Mouse (Mus musculus): ENCODE results near the gene Urb1. TPM values are rescaled to one million over a fixed set of nuclear protein-coding genes. Genes with fewer than 3 reads are reported as not detected.

Gene Urb1
- polyA plus RNA-seq, 1 experiment from 2014 or later = 10.4 TPM

DNA sequence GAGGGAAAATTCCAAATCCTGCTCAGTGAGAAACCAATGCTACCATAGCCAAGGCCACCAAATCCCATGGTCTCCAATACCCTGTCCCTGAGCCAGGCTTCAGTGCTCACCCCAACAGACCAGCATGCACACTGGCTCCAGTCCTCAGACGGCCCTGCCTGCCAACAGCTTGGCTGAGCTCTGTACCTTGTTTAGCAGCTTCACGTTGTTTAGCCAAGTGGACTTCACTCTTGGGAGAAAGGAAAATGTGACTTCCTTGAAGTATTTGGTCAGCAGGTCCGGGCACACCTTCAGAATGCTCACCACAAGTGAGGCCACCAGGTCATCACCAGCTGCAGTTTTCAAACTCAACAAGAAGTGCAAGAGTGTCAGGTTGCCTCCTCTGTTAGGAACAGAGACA lies 17.7 kb downstream of the Urb1 start:
- H3K4me2 ChIP-seq = no peak overlapping the region
- no peak overlapping the region for H3K9ac ChIP-seq
- no peaks in the 10 kb centered on the region for H3K9me3 ChIP-seq
- H3K27ac ChIP-seq = no peak overlapping the region
- peaks cover 88% of the 10 kb centered on the region for H3K36me3 ChIP-seq
- no peak overlapping the region for H3K4me3 ChIP-seq
- no peaks in the 10 kb centered on the region; the same call in 1 of the 2 replicates for H3K4me1 ChIP-seq
- ATAC-seq (ENCODE audit: insufficient number of reproducible peaks, insufficient read depth, low FRiP score, low TSS enrichment, low read depth) = no peak
- WGBS = 74% methylated on average over 3 of the region's 3 CpGs
- H3K27me3 ChIP-seq = no peaks in the 10 kb centered on the region

- Histone ChIP-seq H3K9ac (no peak overlapping the region), H3K4me2 (no peak overlapping the region), H3K27ac (no peak overlapping the region), H3K36me3 (peaks cover 90% of the 10 kb centered on the region), H3K9me3 (no peaks in the 10 kb centered on the region), H3K4me3 (no peak overlapping the region), H3K27me3 (no peaks in the 10 kb centered on the region), H3K4me1 (no peaks in the 10 kb centered on the region; the same call in 1 of the 2 replicates)
- 66% methylated on average over 5 of the region's 5 CpGs for whole genome bisulfite sequencing
- ATAC-seq (ENCODE audit: insufficient number of reproducible peaks, insufficient read depth, low FRiP score, low TSS enrichment, low read depth) = no peak
Observed at GRCm38 (mm10) chr16:90792066-90792465, 18.1 kb downstream of the Urb1 start.

- ATAC-seq (ENCODE audit: insufficient number of reproducible peaks, insufficient read depth, low FRiP score, low TSS enrichment, low read depth) = no peak
- Histone ChIP-seq H3K9me3 (no peaks in the 10 kb centered on the region), H3K4me2 (no peak overlapping the region), H3K4me3 (no peak overlapping the region), H3K27me3 (no peaks in the 10 kb centered on the region), H3K27ac (no peak overlapping the region), H3K9ac (no peak overlapping the region), H3K36me3 (peaks cover 97% of the 10 kb centered on the region), H3K4me1 (no peaks in the 10 kb centered on the region; the same call in 1 of the 2 replicates)
- WGBS = 87% methylated on average over 6 of the region's 6 CpGs
Observed at GRCm38 (mm10) chr16:90790946-90791345, 19.3 kb downstream of the Urb1 start.

- ATAC-seq (ENCODE audit: insufficient number of reproducible peaks, insufficient read depth, low FRiP score, low TSS enrichment, low read depth) = no peak
- H3K9me3 ChIP-seq = no peaks in the 10 kb centered on the region
- WGBS = 95% methylated on average over 6 of the region's 6 CpGs
- no peak overlapping the region for H3K4me3 ChIP-seq
- H3K4me1 ChIP-seq = no peaks in the 10 kb centered on the region; the same call in 1 of the 2 replicates
- no peaks in the 10 kb centered on the region for H3K27me3 ChIP-seq
- peaks cover 99% of the 10 kb centered on the region for H3K36me3 ChIP-seq
- no peak overlapping the region for H3K9ac ChIP-seq
- no peak overlapping the region for H3K4me2 ChIP-seq
- H3K27ac ChIP-seq = no peak overlapping the region
Observed at GRCm38 (mm10) chr16:90788580-90788979, 21.6 kb downstream of the Urb1 start.

- Histone ChIP-seq H3K4me1 (no peaks in the 10 kb centered on the region), H3K27ac (no peak overlapping the region), H3K4me2 (no peak overlapping the region), H3K4me3 (no peak overlapping the region), H3K36me3 (peaks cover 96% of the 10 kb centered on the region), H3K9ac (no peak overlapping the region), H3K9me3 (no peaks in the 10 kb centered on the region), H3K27me3 (no peaks in the 10 kb centered on the region)
- no peak for ATAC-seq (ENCODE audit: insufficient number of reproducible peaks, insufficient read depth, low FRiP score, low TSS enrichment, low read depth)
- 89% methylated on average over 4 of the region's 4 CpGs for WGBS
Observed at GRCm38 (mm10) chr16:90785257-90785656, 25.0 kb downstream of the Urb1 start.

GRCm38 (mm10) chr16:90783302-90783701 lies 26.9 kb downstream of the Urb1 start:
- H3K4me1 ChIP-seq = no peaks in the 10 kb centered on the region
- H3K27me3 ChIP-seq = no peaks in the 10 kb centered on the region
- no peaks in the 10 kb centered on the region for H3K9me3 ChIP-seq
- no peak overlapping the region for H3K9ac ChIP-seq
- no peak overlapping the region for H3K27ac ChIP-seq
- no peak overlapping the region for H3K4me3 ChIP-seq
- no peak overlapping the region for H3K4me2 ChIP-seq
- no peak for ATAC-seq (ENCODE audit: insufficient number of reproducible peaks, insufficient read depth, low FRiP score, low TSS enrichment, low read depth)
- H3K36me3 ChIP-seq = peaks cover 96% of the 10 kb centered on the region
- 89% methylated on average over 11 of the region's 11 CpGs for WGBS

- ATAC-seq (ENCODE audit: insufficient number of reproducible peaks, insufficient read depth, low FRiP score, low TSS enrichment, low read depth) = no peak; the same call in 1 of the 2 replicates
- no peaks in the 10 kb centered on the region for H3K4me1 ChIP-seq
- 83% methylated on average over 11 of the region's 11 CpGs for WGBS
- no peak overlapping the region for H3K4me2 ChIP-seq
- no peaks in the 10 kb centered on the region for H3K27me3 ChIP-seq
- no peaks in the 10 kb centered on the region for H3K9me3 ChIP-seq
- H3K4me3 ChIP-seq = no peak overlapping the region
- H3K27ac ChIP-seq = no peak overlapping the region
- H3K9ac ChIP-seq = no peak overlapping the region
- peaks cover 96% of the 10 kb centered on the region for H3K36me3 ChIP-seq
Observed at GRCm38 (mm10) chr16:90779783-90780182, 30.4 kb downstream of the Urb1 start.

- WGBS = 89% methylated on average over 10 of the region's 10 CpGs
- Histone ChIP-seq H3K9ac (no peak overlapping the region), H3K36me3 (peaks cover 100% of the 10 kb centered on the region)
Observed at GRCm38 (mm10) chr16:90775946-90776520, 34.2 kb downstream of the Urb1 start.

DNA sequence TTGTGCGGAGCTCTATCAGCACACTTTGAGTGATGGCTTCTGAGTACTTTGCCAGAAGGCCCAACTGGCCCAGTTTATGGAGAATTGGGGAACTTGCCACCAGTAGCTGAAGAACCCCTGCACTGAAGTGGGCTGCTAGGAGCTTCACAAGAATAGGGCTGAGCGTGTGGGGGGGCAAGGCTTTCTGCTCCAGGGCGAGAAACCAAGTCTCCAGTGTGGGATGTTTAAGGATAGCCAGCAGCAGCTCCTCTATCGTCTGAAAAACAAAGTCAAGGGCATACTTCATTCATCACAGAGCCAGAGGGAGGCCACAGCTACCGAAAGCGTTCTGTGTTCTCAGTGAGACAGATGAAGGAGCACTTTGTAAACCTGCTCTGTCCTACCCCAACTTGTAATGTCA lies 35.6 kb downstream of the Urb1 start:
- Histone ChIP-seq H3K36me3 (peaks cover 96% of the 10 kb centered on the region), H3K4me2 (no peak overlapping the region), H3K4me1 (no peaks in the 10 kb centered on the region), H3K9me3 (no peaks in the 10 kb centered on the region), H3K27me3 (no peaks in the 10 kb centered on the region), H3K4me3 (no peak overlapping the region), H3K27ac (no peak overlapping the region), H3K9ac (no peak overlapping the region)
- WGBS = 88% methylated on average over 6 of the region's 6 CpGs
- no peak for ATAC-seq (ENCODE audit: insufficient number of reproducible peaks, insufficient read depth, low FRiP score, low TSS enrichment, low read depth)

More at GRCm38 (mm10) chr16:90775946-90776520, 34.2 kb downstream of the Urb1 start:
- H3K4me1 ChIP-seq = no peaks in the 10 kb centered on the region
- no peaks in the 10 kb centered on the region for H3K9me3 ChIP-seq
- no peak overlapping the region for H3K4me3 ChIP-seq
- H3K4me2 ChIP-seq = no peak overlapping the region
- ATAC-seq (ENCODE audit: insufficient number of reproducible peaks, insufficient read depth, low FRiP score, low TSS enrichment, low read depth) = no peak
- no peaks in the 10 kb centered on the region for H3K27me3 ChIP-seq
- H3K27ac ChIP-seq = no peak overlapping the region

GRCm38 (mm10) chr16:90774216-90774615 lies 36.0 kb downstream of the Urb1 start:
- WGBS = 92% methylated on average over 12 of the region's 12 CpGs
- Histone ChIP-seq H3K27me3 (no peaks in the 10 kb centered on the region), H3K27ac (no peak overlapping the region), H3K4me2 (no peak overlapping the region), H3K4me1 (no peaks in the 10 kb centered on the region), H3K9ac (no peak overlapping the region), H3K9me3 (no peaks in the 10 kb centered on the region), H3K4me3 (no peak overlapping the region), H3K36me3 (peaks cover 96% of the 10 kb centered on the region)
- no peak for ATAC-seq (ENCODE audit: insufficient number of reproducible peaks, insufficient read depth, low FRiP score, low TSS enrichment, low read depth)

- H3K36me3 ChIP-seq = peaks cover 90% of the 10 kb centered on the region
- H3K4me3 ChIP-seq = no peak overlapping the region
- H3K9me3 ChIP-seq = no peaks in the 10 kb centered on the region
- no peak overlapping the region for H3K27ac ChIP-seq
- no peak for ATAC-seq (ENCODE audit: insufficient number of reproducible peaks, insufficient read depth, low FRiP score, low TSS enrichment, low read depth)
- H3K9ac ChIP-seq = no peak overlapping the region
- no peak overlapping the region for H3K4me2 ChIP-seq
- WGBS = 93% methylated on average over 15 of the region's 15 CpGs
- H3K27me3 ChIP-seq = no peaks in the 10 kb centered on the region
- no peaks in the 10 kb centered on the region for H3K4me1 ChIP-seq
Observed at GRCm38 (mm10) chr16:90766919-90767454, 43.2 kb downstream of the Urb1 start.

GRCm38 (mm10) chr16:90765195-90765877 lies 44.9 kb downstream of the Urb1 start:
- no peaks in the 10 kb centered on the region for H3K9me3 ChIP-seq
- 88% methylated on average over 9 of the region's 9 CpGs for WGBS
- no peak overlapping the region for H3K9ac ChIP-seq
- no peaks in the 10 kb centered on the region for H3K4me1 ChIP-seq
- H3K27me3 ChIP-seq = no peaks in the 10 kb centered on the region
- peaks cover 91% of the 10 kb centered on the region for H3K36me3 ChIP-seq
- H3K4me3 ChIP-seq = no peak overlapping the region
- H3K27ac ChIP-seq = no peak overlapping the region
- H3K4me2 ChIP-seq = no peak overlapping the region
- ATAC-seq (ENCODE audit: insufficient number of reproducible peaks, insufficient read depth, low FRiP score, low TSS enrichment, low read depth) = no peak

Data from embryonic facial prominence, embryonic 13.5 days (tissue).